Mouse (Mus musculus): ENCODE results near the gene Wbp1l. TPM values are rescaled to one million over a fixed set of nuclear protein-coding genes. Genes with fewer than 3 reads are reported as not detected.

The Wbp1l gene
- polyA plus RNA-seq, 1 experiment, result 33.5 TPM

DNA sequence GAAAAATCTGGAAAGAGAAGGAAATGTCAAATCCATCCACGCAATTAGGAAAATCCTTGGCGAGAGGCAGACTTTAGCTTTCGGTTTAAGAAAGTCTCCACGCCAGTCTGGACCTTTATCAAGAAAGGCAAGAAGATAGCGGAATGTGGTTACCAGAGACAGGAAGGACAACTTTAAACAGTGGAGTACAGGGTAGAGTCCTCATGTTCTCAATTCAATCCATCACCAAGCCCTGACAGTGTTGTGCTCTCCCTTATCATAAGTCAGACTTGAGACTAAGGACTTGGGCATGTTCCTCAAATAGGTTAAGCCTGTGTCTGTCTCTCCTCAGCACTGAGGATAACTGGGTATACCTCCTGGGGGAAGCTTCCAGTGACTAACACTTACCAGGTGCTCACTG lies 70.9 kb downstream of the Wbp1l start:
- no peak overlapping the region for H3ac ChIP-seq (ENCODE audit: control insufficient read depth, insufficient read length, low read depth)
- TF ChIP-seq MYOG (IDR thresholded peaks at IDR 0.05; ENCODE audit: control insufficient read depth, extremely low read depth, insufficient read length) (no peak), CEBPB (IDR thresholded peaks at IDR 0.05; ENCODE audit: low read depth) (no peak), CTCF (IDR thresholded peaks at IDR 0.05; ENCODE audit: control insufficient read depth, insufficient read depth, insufficient read length) (no peak), FOSL1 (IDR thresholded peaks at IDR 0.05; ENCODE audit: insufficient read depth, low read length, poor library complexity, severe bottlenecking) (no peak), MYOD1 (IDR thresholded peaks at IDR 0.05; ENCODE audit: control insufficient read depth, insufficient read length, low read depth) (no peak), USF1 (IDR thresholded peaks at IDR 0.05; ENCODE audit: low read depth) (no peak), MAX (IDR thresholded peaks at IDR 0.05) (no peak)
- no peaks in the 10 kb centered on the region for H3K36me3 ChIP-seq (ENCODE audit: control insufficient read depth, insufficient read depth)
- H3K27me3 ChIP-seq (ENCODE audit: control insufficient read depth, insufficient read depth, insufficient read length), result peaks cover 23% of the 10 kb centered on the region
- no peaks in the 10 kb centered on the region for H3K79me2 ChIP-seq (ENCODE audit: control insufficient read depth, insufficient read depth)
- H3K4me3 ChIP-seq (ENCODE audit: insufficient read depth, poor library complexity, severe bottlenecking), result no peak overlapping the region
- H3K79me3 ChIP-seq (ENCODE audit: low read depth), result no peaks in the 10 kb centered on the region

- Histone ChIP-seq H3K79me3 (ENCODE audit: low read depth) (no peaks in the 10 kb centered on the region), H3K27me3 (ENCODE audit: control insufficient read depth, insufficient read depth, insufficient read length) (peaks cover 30% of the 10 kb centered on the region), H3K4me3 (ENCODE audit: insufficient read depth, poor library complexity, severe bottlenecking) (no peak overlapping the region), H3K36me3 (ENCODE audit: control insufficient read depth, insufficient read depth) (no peaks in the 10 kb centered on the region), H3ac (ENCODE audit: control insufficient read depth, insufficient read length, low read depth) (no peak overlapping the region), H3K79me2 (ENCODE audit: control insufficient read depth, insufficient read depth) (no peaks in the 10 kb centered on the region)
- TF ChIP-seq CEBPB (IDR thresholded peaks at IDR 0.05; ENCODE audit: low read depth) (no peak), FOSL1 (IDR thresholded peaks at IDR 0.05; ENCODE audit: insufficient read depth, low read length, poor library complexity, severe bottlenecking) (no peak), MYOG (IDR thresholded peaks at IDR 0.05; ENCODE audit: control insufficient read depth, extremely low read depth, insufficient read length) (no peak), USF1 (IDR thresholded peaks at IDR 0.05; ENCODE audit: low read depth) (no peak), MYOD1 (IDR thresholded peaks at IDR 0.05; ENCODE audit: control insufficient read depth, insufficient read length, low read depth) (no peak), MAX (IDR thresholded peaks at IDR 0.05) (no peak), CTCF (IDR thresholded peaks at IDR 0.05; ENCODE audit: control insufficient read depth, insufficient read depth, insufficient read length) (peak; percentile 91)
Observed at GRCm38 (mm10) chr19:46670691-46671090, 71.8 kb downstream of the Wbp1l start.

- Histone ChIP-seq H3ac (ENCODE audit: control insufficient read depth, insufficient read length, low read depth) (no peak within 1 kb of the TSS), H3K79me2 (ENCODE audit: control insufficient read depth, insufficient read depth) (no peaks in the 10 kb centered on the region), H3K27me3 (ENCODE audit: control insufficient read depth, insufficient read depth, insufficient read length) (peaks cover 35% of the 10 kb centered on the region), H3K4me3 (ENCODE audit: insufficient read depth, poor library complexity, severe bottlenecking) (no peak within 1 kb of the TSS), H3K79me3 (ENCODE audit: low read depth) (no peaks in the 10 kb centered on the region), H3K36me3 (ENCODE audit: control insufficient read depth, insufficient read depth) (no peaks in the 10 kb centered on the region)
- TF ChIP-seq MYOD1 (IDR thresholded peaks at IDR 0.05; ENCODE audit: control insufficient read depth, insufficient read length, low read depth), result no peak
- no peak for TF ChIP-seq FOSL1 (IDR thresholded peaks at IDR 0.05; ENCODE audit: insufficient read depth, low read length, poor library complexity, severe bottlenecking)
- TF ChIP-seq MYOG (IDR thresholded peaks at IDR 0.05; ENCODE audit: control insufficient read depth, extremely low read depth, insufficient read length), result no peak
- TF ChIP-seq CEBPB (IDR thresholded peaks at IDR 0.05; ENCODE audit: low read depth), result no peak
- TF ChIP-seq CTCF (IDR thresholded peaks at IDR 0.05; ENCODE audit: control insufficient read depth, insufficient read depth, insufficient read length), result no peak
- no peak for TF ChIP-seq MAX (IDR thresholded peaks at IDR 0.05)
- TF ChIP-seq USF1 (IDR thresholded peaks at IDR 0.05; ENCODE audit: low read depth), result no peak
Observed at GRCm38 (mm10) chr19:46672766-46673418, 74.0 kb downstream of the Wbp1l start, which contains the start of gene Cyp17a1. Gene Cyp17a1, minus strand, starts transcription at chr19:46673172.

- no peaks in the 10 kb centered on the region for H3K36me3 ChIP-seq (ENCODE audit: control insufficient read depth, insufficient read depth)
- no peaks in the 10 kb centered on the region for H3K79me3 ChIP-seq (ENCODE audit: low read depth)
- no peak overlapping the region for H3K4me3 ChIP-seq (ENCODE audit: insufficient read depth, poor library complexity, severe bottlenecking)
- TF ChIP-seq MYOG (IDR thresholded peaks at IDR 0.05; ENCODE audit: control insufficient read depth, extremely low read depth, insufficient read length) (no peak), MYOD1 (IDR thresholded peaks at IDR 0.05; ENCODE audit: control insufficient read depth, insufficient read length, low read depth) (no peak), CEBPB (IDR thresholded peaks at IDR 0.05; ENCODE audit: low read depth) (no peak)
- no peak overlapping the region for H3ac ChIP-seq (ENCODE audit: control insufficient read depth, insufficient read length, low read depth)
- peaks cover 47% of the 10 kb centered on the region for H3K27me3 ChIP-seq (ENCODE audit: control insufficient read depth, insufficient read depth, insufficient read length)
- H3K79me2 ChIP-seq (ENCODE audit: control insufficient read depth, insufficient read depth), result no peaks in the 10 kb centered on the region
Observed at GRCm38 (mm10) chr19:46675641-46676040, 76.8 kb downstream of the Wbp1l start.

DNA sequence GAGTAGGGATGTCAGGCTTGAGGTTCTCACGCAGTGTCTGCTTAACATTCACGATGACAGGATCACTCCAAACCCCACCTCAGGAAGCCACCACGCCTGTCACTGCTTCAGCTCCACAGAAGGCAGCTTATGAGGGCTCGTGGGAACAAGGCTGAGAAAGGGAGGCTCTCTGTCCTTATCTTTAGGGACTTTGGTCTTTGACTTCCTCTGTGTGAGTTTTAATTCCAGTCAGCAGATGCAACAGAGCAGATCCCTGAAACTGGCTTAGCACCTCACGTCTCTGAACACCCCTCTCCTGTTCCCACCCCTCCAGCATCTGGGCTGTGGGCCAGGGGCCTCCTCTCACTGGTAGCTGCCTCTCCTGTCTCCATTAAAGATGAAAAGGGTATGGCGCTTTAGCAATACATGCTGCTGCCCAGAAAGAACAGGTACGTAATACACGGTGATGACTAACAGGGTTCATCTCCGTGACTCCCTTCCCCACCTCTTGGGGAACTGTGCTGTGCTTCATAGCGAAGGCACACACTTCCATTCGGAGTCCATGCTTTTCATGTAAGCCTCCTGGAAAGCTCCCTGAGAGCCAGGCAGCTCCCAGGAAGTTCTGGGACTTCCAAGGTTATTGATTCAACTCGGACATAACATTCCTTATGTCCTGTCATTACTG lies 81.0 kb downstream of the Wbp1l start:
- no peaks in the 10 kb centered on the region for H3K36me3 ChIP-seq (ENCODE audit: control insufficient read depth, insufficient read depth)
- peaks cover 30% of the 10 kb centered on the region for H3K27me3 ChIP-seq (ENCODE audit: control insufficient read depth, insufficient read depth, insufficient read length)
- no peak overlapping the region for H3ac ChIP-seq (ENCODE audit: control insufficient read depth, insufficient read length, low read depth)
- no peaks in the 10 kb centered on the region for H3K79me2 ChIP-seq (ENCODE audit: control insufficient read depth, insufficient read depth)
- H3K4me3 ChIP-seq (ENCODE audit: insufficient read depth, poor library complexity, severe bottlenecking), result no peak overlapping the region
- no peak for TF ChIP-seq MYOD1 (IDR thresholded peaks at IDR 0.05; ENCODE audit: control insufficient read depth, insufficient read length, low read depth)
- no peak for TF ChIP-seq FOSL1 (IDR thresholded peaks at IDR 0.05; ENCODE audit: insufficient read depth, low read length, poor library complexity, severe bottlenecking)
- TF ChIP-seq CTCF (IDR thresholded peaks at IDR 0.05; ENCODE audit: control insufficient read depth, insufficient read depth, insufficient read length), result no peak
- no peak for TF ChIP-seq USF1 (IDR thresholded peaks at IDR 0.05; ENCODE audit: low read depth)
- no peak for TF ChIP-seq MAX (IDR thresholded peaks at IDR 0.05)
- TF ChIP-seq CEBPB (IDR thresholded peaks at IDR 0.05; ENCODE audit: low read depth), result no peak
- TF ChIP-seq MYOG (IDR thresholded peaks at IDR 0.05; ENCODE audit: control insufficient read depth, extremely low read depth, insufficient read length), result no peak
- no peaks in the 10 kb centered on the region for H3K79me3 ChIP-seq (ENCODE audit: low read depth)

Measured in C2C12 (cell line).